Mouse (Mus musculus): ENCODE results near the gene Sbno2. TPM values are rescaled to one million over a fixed set of nuclear protein-coding genes. Genes with fewer than 3 reads are reported as not detected.

Gene Sbno2
- polyA plus RNA-seq, 1 experiment, result 126 TPM

DNA sequence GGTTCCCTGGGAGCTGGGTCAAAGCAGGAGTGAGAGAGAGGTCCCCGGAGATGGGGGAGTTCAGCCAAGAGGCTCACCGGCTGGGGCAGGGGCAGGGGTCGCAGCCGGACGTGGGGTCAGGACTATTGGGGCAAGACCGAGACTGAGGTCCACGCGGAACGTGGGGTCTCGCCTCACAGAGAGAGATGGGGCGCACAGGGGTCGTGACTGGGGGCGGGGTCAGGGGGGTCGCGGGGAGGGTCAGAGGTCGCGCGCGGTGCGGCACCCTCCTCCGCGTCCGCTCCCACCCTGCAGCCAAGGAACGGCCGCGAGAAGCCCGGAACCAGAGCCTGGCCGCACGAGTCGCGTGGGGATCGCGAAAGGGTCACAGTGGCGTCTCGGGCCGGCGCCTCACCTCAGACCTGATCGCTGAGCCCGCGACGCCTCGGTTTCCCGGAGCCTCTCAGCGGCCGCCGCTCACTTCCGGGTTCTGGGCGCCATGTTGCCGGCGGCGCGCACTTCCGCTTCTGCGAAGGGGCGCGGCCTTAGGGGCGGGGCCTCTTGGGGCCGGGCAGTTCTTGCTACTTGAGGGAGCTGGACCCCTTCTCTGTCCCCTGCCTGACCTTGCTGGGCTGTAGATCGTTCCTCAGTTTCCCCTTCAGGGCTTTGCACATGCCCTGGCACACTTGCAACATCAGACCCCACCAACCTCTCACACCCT is 3.0 kb downstream of the Sbno2 start:
- Histone ChIP-seq H3K4me1 (ENCODE audit: control insufficient read depth, insufficient read depth, insufficient read length, low read length) (peaks cover 44% of the 10 kb centered on the region), H3K27ac (ENCODE audit: insufficient read depth, low read depth, low read length) (peak overlapping the region; percentile 90)

DNA sequence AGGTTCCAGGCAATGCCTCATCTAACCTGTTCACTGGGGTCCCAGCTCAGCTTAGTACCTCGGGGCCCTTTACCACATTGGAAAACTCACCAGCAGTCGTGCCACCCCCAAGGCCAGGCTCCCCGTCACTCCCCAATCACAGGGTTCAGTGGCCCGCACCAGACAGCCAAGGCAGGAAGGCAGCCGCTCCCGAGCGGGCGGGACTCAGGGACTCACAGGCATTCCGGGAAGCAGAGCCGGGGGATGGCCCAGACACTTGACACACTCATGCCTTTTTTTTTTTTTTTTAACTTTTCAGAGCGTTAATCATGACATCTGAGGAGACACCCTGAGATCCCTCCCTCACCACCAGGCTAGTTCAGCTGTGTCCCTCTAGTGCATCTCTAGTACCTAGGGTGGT is 4.4 kb downstream of the Sbno2 start:
- 14% methylated on average over 11 of the region's 11 CpGs for WGBS
- Histone ChIP-seq H3K36me3 (ENCODE audit: control insufficient read depth, insufficient read depth, low read length) (peaks cover 9% of the 10 kb centered on the region; the same call in 1 of the 2 replicates), H3K27ac (ENCODE audit: insufficient read depth, low read depth, low read length) (peak overlapping the region; percentile 90), H3K4me1 (ENCODE audit: control insufficient read depth, insufficient read depth, insufficient read length, low read length) (peaks cover 53% of the 10 kb centered on the region), H3K27me3 (ENCODE audit: control insufficient read depth, insufficient read depth, low read length) (no peaks in the 10 kb centered on the region), H3K4me3 (ENCODE audit: low read depth, low read length) (peak overlapping the region; percentile 73)
- TF ChIP-seq POLR2A (IDR thresholded peaks at IDR 0.05; ENCODE audit: low read depth, low read length), result no peak
- TF ChIP-seq CTCF (IDR thresholded peaks at IDR 0.05; ENCODE audit: extremely low read depth, insufficient read length, insufficient replicate concordance, low read depth, low read length), result no peak

More for the DNA sequence above, 3.0 kb downstream of the Sbno2 start:
- H3K36me3 ChIP-seq (ENCODE audit: control insufficient read depth, insufficient read depth, low read length), result no peaks in the 10 kb centered on the region
- TF ChIP-seq CTCF (IDR thresholded peaks at IDR 0.05; ENCODE audit: extremely low read depth, insufficient read length, insufficient replicate concordance, low read depth, low read length), result no peak
- peak; percentile 91 for TF ChIP-seq POLR2A (IDR thresholded peaks at IDR 0.05; ENCODE audit: low read depth, low read length)
- H3K27me3 ChIP-seq (ENCODE audit: control insufficient read depth, insufficient read depth, low read length), result no peaks in the 10 kb centered on the region
- H3K4me3 ChIP-seq (ENCODE audit: low read depth, low read length), result peak overlapping the region; percentile 73
- under 1% methylated on average over 59 of the region's 59 CpGs for WGBS

- Histone ChIP-seq H3K4me3 (ENCODE audit: low read depth, low read length) (peak overlapping the region; percentile 29), H3K27me3 (ENCODE audit: control insufficient read depth, insufficient read depth, low read length) (no peaks in the 10 kb centered on the region), H3K27ac (ENCODE audit: insufficient read depth, low read depth, low read length) (peak overlapping the region; percentile 90), H3K4me1 (ENCODE audit: control insufficient read depth, insufficient read depth, insufficient read length, low read length) (peaks cover 53% of the 10 kb centered on the region), H3K36me3 (ENCODE audit: control insufficient read depth, insufficient read depth, low read length) (peaks cover 12% of the 10 kb centered on the region; the same call in 1 of the 2 replicates)
- TF ChIP-seq CTCF (IDR thresholded peaks at IDR 0.05; ENCODE audit: extremely low read depth, insufficient read length, insufficient replicate concordance, low read depth, low read length), result no peak
- peak; percentile 44; the same call in 1 of the 2 replicates for TF ChIP-seq POLR2A (IDR thresholded peaks at IDR 0.05; ENCODE audit: low read depth, low read length)
- 9% methylated on average over 5 of the region's 5 CpGs for WGBS
Observed at GRCm38 (mm10) chr10:80098630-80099029, 6.7 kb downstream of the Sbno2 start.

GRCm38 (mm10) chr10:80097275-80097674 is 8.1 kb downstream of the Sbno2 start:
- Histone ChIP-seq H3K27ac (ENCODE audit: insufficient read depth, low read depth, low read length) (0 out of 2 replicates have a peak overlapping the region, but pooled peaks have one; percentile 9), H3K36me3 (ENCODE audit: control insufficient read depth, insufficient read depth, low read length) (peaks cover 13% of the 10 kb centered on the region; the same call in 1 of the 2 replicates), H3K4me1 (ENCODE audit: control insufficient read depth, insufficient read depth, insufficient read length, low read length) (peaks cover 51% of the 10 kb centered on the region), H3K27me3 (ENCODE audit: control insufficient read depth, insufficient read depth, low read length) (no peaks in the 10 kb centered on the region), H3K4me3 (ENCODE audit: low read depth, low read length) (peak overlapping the region; percentile 0; the same call in 1 of the 2 replicates)
- no peak for TF ChIP-seq CTCF (IDR thresholded peaks at IDR 0.05; ENCODE audit: extremely low read depth, insufficient read length, insufficient replicate concordance, low read depth, low read length)
- no peak for TF ChIP-seq POLR2A (IDR thresholded peaks at IDR 0.05; ENCODE audit: low read depth, low read length)
- 17% methylated on average over 7 of the region's 7 CpGs for WGBS

DNA sequence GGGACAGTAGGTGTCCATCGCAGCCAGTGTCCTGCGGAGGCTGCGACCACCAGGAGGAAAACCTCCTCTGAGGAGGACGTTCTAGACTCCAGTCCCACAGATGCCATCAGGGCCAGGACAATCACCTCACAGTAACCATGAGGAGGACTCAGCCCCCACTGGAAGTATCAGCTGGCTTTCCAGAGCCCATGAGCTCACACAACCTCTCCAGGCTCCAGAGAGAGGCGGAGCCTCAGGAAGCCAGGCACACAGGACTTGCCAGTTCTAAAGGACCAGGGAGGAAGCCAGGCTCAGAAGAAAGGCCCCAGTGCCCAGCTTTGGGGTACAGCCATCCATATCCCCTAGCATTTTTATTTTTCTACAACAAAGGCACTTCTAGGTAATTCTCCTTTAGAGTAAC is 9.8 kb downstream of the Sbno2 start:
- Histone ChIP-seq H3K27me3 (ENCODE audit: control insufficient read depth, insufficient read depth, low read length) (no peaks in the 10 kb centered on the region), H3K27ac (ENCODE audit: insufficient read depth, low read depth, low read length) (no peak overlapping the region), H3K4me1 (ENCODE audit: control insufficient read depth, insufficient read depth, insufficient read length, low read length) (peaks cover 47% of the 10 kb centered on the region), H3K4me3 (ENCODE audit: low read depth, low read length) (no peak overlapping the region), H3K36me3 (ENCODE audit: control insufficient read depth, insufficient read depth, low read length) (peaks cover 16% of the 10 kb centered on the region)
- TF ChIP-seq POLR2A (IDR thresholded peaks at IDR 0.05; ENCODE audit: low read depth, low read length) (no peak), CTCF (IDR thresholded peaks at IDR 0.05; ENCODE audit: extremely low read depth, insufficient read length, insufficient replicate concordance, low read depth, low read length) (no peak)
- WGBS, result 92% methylated on average over 5 of the region's 5 CpGs

DNA sequence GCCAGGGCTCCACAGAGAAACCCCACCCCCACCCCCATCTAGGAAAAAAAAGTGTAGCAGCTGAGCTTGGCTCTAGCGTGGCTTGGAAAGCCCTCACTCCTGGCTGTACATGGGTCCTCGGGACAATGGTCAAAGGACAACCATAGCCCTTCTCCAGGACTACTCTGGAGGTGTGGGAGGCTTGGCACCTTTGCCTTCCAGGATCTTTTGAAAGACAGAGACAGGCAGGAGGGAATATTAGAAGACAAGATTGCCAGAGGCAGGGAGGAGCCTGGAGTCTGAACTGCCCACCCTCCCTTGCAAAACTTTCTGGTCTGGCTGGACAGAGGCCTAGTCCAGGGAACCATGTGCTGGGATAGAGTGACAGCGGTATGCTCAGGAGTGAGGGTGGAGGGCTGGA is 10.7 kb downstream of the Sbno2 start:
- TF ChIP-seq POLR2A (IDR thresholded peaks at IDR 0.05; ENCODE audit: low read depth, low read length) (no peak), CTCF (IDR thresholded peaks at IDR 0.05; ENCODE audit: extremely low read depth, insufficient read length, insufficient replicate concordance, low read depth, low read length) (no peak)
- Histone ChIP-seq H3K4me3 (ENCODE audit: low read depth, low read length) (no peak overlapping the region), H3K27ac (ENCODE audit: insufficient read depth, low read depth, low read length) (0 out of 2 replicates have a peak overlapping the region, but pooled peaks have one; percentile 6), H3K36me3 (ENCODE audit: control insufficient read depth, insufficient read depth, low read length) (peaks cover 20% of the 10 kb centered on the region), H3K27me3 (ENCODE audit: control insufficient read depth, insufficient read depth, low read length) (no peaks in the 10 kb centered on the region), H3K4me1 (ENCODE audit: control insufficient read depth, insufficient read depth, insufficient read length, low read length) (peaks cover 38% of the 10 kb centered on the region)
- 63% methylated on average over 3 of the region's 3 CpGs for WGBS

GRCm38 (mm10) chr10:80094085-80094484 is 11.3 kb downstream of the Sbno2 start:
- H3K4me3 ChIP-seq (ENCODE audit: low read depth, low read length), result no peak overlapping the region
- 88% methylated on average over 6 of the region's 6 CpGs for WGBS
- peaks cover 32% of the 10 kb centered on the region for H3K4me1 ChIP-seq (ENCODE audit: control insufficient read depth, insufficient read depth, insufficient read length, low read length)
- H3K27me3 ChIP-seq (ENCODE audit: control insufficient read depth, insufficient read depth, low read length), result no peaks in the 10 kb centered on the region
- no peak for TF ChIP-seq CTCF (IDR thresholded peaks at IDR 0.05; ENCODE audit: extremely low read depth, insufficient read length, insufficient replicate concordance, low read depth, low read length)
- TF ChIP-seq POLR2A (IDR thresholded peaks at IDR 0.05; ENCODE audit: low read depth, low read length), result no peak
- peaks cover 20% of the 10 kb centered on the region for H3K36me3 ChIP-seq (ENCODE audit: control insufficient read depth, insufficient read depth, low read length)
- no peak overlapping the region for H3K27ac ChIP-seq (ENCODE audit: insufficient read depth, low read depth, low read length)

All from small intestine, adult 2 months (tissue).